Mouse (Mus musculus) layer of hippocampus, adult 18-20 months (tissue): ENCODE data around the gene Iqschfp. TPM values are rescaled to one million over a fixed set of nuclear protein-coding genes. Genes with fewer than 3 reads are reported as not detected.
A peak's percentile ranks its signal among the peaks of the same experiment; 100 is the strongest.

Experiments used
- DNase-seq, 2 experiments: peaks; one replicate each; pipeline ENCODE4 v3.0.0; 2022; ENCODE audit warnings: low spot score in 2 of 2
- total RNA-seq, 2 experiments: library from RNA; stranded (reverse); gene quantifications; 2 replicates each; pipeline ENCODE4 v1.2.3; 2021

Iqschfp gene
- total RNA-seq, 2 experiments from 2014 or later: 12.3 to 13.2 TPM

DNA sequence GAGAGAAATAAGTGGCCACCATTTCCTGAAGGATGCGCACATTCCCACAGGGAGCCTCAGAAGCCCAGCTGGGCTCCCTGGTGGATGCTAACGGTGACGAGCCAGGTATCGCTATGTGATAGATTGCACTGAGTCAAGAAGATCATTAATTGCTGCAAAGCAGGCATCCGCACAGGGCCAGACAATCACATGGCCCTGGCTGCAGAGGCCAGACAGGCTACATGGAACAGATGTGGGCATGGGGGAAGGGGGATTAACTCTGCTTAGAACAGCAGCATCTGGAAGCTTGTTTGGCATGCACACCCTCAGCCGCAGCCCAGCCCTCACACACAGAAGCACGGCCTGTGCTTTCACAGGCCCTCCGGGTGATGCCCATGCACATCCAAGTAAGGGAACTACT lies 698.4 kb downstream of the Iqschfp start:
- no peak for DNase-seq

DNA sequence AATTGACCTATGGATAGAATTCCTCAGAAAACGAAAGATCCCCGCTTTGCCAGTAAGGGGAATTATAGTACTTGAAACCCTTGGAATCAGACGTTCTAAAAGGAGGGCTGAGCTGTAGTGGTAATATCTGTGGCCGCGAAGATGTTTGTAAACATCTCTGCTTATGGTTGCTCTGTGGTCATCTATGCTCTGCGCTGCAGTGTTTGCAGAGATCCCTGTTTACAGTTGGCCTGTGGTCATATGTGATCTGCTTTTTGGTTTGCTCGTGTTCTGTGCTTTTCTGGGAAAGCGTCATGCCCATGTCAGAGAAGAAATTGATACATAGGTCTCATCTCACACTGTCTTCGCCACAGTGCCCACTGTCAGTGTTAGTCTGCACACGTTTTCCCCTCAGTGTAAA lies 700.5 kb downstream of the Iqschfp start:
- DNase-seq: no peak

DNA sequence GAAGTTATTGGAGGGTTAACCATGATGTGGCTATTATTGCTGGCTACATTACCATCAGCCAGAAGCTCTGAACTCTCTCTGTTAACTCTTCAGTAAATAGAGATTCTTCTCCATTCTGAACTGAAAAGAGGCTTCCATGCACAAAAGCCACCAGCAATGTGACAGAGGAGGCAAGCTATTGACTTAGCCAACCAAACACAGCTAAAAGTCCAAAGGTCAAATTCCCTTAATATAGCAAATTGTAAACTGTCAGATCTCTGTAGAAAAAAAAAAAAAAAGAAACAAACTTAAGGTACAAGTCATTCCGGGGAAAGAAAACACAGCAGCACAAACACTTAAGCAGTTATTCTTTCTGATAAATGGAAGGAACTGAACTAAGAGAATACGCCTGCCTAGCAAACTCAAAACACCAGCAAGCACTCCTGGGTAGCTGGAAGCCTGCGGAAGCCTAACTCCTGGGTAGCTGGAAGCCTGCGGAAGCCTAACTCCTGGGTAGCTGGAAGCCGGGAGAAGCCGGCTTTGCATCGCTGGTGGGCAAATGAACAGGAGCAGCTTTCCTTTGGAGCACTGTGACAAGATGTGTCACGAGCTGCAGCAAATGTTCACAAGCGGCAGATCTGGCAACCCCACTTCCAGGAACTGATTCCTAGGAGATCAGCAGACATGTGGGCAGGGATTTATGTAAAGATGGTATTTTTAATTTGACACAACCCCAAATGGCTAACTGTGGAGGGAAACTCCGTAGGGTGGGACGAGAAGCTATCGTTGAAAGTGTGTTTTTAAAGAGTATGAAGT lies 701.2 kb downstream of the Iqschfp start:
- peak in 1 of 2 experiments; percentile 80 for DNase-seq

DNA sequence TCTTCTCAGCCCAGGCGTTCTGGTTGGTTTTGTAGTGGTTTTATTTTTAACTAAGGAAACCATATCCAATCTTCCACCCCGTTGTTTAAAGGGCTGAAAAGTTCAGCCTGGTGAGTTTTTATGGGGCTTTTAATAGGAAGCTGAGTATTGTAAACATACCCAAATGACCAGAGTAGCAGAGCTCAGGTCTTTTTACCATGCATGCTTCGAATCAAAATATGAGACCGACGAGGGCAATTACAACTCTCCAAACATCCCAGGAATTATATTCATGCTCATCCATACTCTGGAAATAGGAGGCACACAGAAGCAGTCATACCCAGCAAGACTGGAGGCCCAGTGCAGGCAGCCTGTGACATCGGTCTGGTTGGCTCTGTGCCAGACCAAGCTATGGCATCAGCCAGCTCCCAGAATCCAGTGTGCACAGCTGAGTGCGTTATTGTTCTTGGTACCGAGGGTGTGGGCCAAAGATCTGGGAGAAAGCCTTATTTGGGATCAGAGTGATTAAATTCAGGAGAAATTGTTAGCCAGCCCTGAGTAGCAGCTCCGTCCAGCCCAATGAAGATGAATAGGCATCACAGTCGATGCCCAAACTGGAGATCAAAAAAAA lies 703.4 kb downstream of the Iqschfp start:
- DNase-seq: no peak

DNA sequence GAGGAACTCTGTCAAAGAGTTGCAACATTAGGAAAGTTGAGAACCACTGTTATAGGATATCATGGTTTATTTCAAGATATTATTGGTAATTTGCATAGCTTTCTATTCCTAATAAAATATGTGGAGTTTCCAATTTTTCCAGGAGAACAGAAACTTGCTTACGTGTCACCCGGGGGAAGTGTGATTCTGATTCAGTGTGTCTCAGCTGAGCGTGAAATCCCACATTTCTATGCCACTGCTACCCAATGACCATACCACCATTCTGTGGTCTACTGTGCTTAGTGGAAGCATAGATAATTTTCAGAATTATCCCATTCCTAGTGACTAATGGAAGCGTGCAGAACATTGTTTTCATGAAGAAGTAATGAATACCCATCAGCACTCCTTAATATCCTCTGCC lies 704.9 kb downstream of the Iqschfp start:
- no peak for DNase-seq

DNA sequence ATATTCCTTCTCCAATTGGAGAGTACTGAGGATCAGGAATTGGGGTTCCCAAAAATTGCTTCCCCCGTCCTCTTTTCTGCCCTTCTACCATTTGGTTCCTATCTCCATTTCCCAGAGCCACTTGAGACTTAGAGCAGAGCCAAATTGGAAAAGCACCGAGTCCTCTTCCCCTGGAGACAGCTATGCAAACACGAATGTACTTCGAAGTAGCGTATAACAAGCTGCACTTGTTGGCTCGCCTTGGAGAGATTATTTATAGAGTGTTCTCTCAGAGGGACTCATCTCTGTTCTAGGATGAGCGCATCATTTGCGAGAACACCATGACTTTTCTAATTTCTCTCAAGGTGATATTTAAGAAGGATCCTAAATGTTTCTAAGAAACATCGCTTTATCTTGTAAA lies 710.9 kb downstream of the Iqschfp start:
- DNase-seq: no peak

DNA sequence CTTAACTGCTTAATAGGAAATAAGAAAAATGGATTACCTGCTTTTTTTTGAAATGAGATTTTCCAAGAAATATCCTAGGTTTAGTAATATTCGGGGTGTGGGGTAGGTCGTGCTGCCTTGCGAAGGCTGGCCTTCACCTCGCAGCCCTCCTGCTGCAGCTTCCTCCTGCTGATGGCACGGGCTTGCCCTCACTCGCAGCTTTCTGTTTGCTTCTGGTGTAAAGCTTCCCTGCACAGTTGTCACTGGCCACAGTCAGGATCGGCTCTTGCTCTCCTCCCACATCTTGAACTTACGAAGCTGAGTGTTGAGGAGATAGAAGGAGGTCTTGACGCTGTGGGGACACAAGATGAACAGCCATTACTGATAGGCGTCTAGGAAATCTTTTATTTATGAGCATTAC lies 712.4 kb downstream of the Iqschfp start:
- DNase-seq: no peak

DNA sequence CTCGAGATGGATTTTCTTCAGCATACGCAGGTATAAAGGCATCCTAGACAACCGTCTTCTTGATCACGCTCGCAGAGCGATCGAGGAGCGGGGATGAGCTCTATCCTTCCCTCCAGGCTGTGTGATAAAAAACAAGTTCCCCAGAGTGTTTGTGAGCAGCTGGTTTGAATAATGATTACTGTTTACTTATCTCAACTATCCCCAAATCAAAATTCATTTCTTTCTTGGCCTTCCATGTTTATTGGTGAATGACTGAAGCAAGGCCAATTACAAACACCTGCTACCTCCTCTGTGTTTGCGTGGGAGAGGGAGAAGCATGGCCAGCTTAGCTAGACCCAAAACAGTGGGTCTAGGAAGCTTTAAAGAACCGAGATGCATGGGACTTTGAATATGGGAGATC lies 712.9 kb downstream of the Iqschfp start:
- DNase-seq: no peak

DNA sequence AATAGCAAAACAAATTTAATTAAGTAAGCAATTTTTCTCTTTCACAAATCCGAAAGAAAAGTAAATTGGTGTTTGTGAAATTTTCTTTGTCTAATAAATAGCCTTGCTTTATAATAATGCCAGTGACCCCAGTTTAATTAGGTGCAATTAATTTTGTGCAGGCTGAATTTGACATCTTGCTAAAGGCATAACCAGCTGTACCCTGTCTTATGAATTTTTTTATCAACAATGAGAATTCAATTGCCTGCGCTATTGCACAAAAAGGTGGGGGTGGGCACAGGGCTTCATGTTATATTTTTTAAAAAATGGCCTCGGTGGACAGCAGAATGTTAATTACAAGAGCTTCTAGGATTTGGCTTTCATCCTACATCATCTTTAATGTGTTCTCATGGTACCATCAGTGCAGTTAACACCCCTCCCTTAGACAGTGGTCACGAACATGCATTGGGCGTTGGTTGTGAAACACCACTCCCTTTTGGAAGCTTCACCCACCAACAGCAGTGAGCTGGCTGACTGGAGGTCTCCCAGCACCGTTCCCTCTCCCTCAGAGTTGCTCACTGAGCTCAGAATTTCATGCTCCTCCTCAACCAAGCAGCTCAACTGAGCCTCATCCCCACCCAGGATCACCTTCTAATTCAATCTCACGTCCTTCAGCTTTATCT lies 714.0 kb downstream of the Iqschfp start:
- DNase-seq: no peak

DNA sequence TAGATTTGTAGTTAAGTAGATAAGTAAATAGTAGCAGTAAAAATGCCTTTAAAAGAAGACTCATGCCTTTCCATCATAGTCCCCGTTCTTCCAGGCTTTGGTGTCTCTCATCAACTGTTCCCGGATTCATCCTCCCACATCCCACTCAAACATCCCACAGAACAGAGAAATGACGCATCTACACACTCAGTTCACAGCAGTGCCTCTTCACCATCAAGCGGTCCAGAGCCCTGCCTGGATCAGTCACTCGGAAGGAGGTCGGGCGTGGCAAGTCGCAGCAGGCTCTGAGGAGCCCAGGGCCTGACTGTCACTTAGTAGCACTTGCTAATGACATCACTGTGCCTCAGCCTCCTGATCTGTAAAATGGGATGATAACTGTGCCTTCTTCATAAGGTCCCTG lies 714.7 kb downstream of the Iqschfp start:
- DNase-seq: peak in 1 of 2 experiments; percentile 83

DNA sequence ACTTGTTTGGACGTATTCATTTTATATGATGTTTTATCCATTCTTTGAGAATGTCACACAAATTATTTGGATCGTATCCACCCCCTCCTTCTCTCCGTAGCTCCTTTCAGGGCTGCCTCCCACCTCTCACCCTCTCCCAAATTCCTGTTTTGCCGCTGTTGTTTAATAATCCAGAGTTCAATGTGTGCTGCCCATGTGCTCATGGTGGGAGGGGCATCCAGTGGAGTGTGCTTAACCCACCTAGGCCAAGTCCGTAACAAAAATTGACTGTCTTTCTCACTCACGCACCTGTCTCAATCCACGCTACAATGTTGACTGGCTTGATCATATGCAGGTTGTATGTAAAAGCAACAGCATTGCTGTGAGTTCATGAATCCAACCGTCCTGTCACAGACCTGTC lies 715.3 kb downstream of the Iqschfp start:
- no peak for DNase-seq

DNA sequence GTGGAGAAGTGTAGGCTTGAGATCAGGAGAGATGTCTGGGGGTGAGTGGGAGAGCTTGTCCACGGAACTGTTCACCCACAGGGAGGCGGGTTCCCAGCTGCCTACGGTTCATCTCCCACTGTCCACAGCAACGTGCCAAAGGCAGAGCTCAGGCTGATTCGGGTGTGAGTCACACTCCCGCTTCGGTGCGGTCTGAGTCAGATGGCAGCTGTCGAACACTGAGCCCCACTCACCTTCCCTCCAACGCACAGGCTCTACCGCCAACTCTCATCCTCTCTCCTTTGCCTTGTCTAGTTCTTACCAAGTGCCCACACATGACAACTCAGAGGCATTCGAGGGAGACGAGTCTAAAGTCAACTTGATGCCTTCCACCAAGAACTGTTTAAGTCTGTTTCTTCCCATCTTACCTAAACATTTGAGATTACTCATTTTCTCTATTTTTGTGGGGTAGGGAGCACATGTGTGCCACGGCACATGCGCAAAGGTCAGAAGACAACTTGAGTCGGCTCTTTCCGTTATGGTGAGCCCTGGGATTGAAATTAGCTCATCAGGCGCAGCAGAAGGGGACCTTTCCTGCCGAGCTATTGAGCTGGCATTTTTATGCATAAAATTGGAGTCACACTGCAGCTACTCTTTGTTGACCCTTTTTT lies 716.9 kb downstream of the Iqschfp start:
- peak; percentile 83 to 89 for DNase-seq

DNA sequence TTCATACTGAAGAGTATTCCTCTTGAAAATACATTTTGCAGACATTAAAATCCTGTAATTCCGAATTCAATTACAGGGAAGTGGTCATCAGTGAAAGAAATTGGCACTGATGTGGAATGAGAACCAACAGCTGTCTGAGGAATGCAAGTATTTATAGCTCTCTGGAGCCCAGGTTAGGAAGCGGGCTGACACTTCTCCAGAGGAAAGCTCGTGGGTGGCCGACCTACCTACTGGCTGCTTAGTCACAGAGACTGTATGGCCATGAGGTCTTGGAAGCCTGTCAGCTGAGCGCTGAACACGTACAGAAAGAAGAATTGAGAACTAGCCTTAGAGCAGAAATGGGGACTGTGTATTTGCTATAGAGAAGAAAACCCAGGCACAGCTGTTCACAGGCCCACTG lies 718.0 kb downstream of the Iqschfp start:
- DNase-seq: no peak

DNA sequence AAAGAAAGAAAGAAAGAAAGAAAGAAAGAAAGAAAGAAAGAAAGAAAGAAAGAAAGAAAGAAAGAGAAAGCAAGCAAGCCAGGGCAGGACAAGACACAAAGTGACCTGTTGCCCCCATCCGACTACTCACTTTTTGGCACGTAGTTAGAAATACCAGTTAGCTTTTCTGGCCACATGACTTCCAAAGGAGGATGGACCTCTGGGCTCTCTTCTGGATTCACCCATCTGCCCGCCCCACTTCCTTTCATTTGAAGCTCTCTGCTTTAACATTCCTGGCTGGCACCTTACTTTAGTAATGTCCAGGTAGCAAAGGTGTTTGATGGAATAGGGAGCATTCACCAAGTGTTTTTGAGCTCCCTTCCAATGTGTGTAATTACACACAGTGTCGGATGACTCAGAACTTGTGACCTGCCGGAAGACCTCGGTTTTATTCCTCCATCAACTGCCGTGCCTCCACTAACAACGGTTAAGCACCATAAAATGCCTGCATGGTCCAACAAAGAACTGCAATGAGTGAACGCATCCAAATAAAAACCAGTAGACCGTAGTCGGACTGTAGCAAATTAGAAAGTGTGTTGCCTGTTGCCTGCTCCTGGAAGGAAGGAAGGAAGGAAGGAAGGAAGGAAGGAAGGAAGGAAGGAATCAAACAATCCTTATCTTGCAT lies 718.7 kb downstream of the Iqschfp start:
- DNase-seq: no peak

DNA sequence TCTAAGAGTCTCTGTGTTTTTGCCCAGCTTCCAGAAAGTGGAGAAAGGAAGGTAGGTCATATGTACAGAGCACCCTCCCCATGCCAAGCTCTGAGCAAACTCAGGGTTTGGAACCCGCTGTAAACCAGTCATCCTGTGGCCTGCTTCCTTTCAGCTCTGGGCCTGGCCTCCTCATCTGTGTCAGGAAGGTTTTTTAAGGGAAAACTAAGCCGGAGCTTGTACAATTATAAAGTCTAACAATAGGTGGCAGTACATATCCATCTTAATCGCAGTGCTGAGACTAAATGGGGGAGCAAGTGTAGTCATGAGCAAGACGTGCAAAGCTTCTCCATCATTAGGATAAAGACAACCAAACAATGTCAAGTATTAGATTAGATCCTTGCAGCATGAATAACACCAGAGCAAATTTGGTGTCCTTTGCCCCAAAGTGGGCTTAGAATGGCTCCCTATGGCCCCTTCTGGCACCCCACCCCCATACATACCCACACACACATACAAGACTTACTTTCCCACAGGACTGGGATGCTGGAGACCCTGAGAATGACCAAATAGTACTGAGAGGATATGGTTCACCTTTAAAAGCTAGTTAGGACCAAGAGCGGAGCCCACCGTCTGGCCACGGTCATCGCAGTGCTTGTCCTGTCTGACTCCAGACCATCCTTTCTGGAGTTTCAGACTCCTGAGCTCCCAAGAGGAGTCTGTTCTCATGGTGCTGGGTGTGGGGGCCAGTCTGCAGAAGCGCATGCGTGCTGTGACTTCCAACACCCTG lies 723.2 kb downstream of the Iqschfp start:
- no peak for DNase-seq

DNA sequence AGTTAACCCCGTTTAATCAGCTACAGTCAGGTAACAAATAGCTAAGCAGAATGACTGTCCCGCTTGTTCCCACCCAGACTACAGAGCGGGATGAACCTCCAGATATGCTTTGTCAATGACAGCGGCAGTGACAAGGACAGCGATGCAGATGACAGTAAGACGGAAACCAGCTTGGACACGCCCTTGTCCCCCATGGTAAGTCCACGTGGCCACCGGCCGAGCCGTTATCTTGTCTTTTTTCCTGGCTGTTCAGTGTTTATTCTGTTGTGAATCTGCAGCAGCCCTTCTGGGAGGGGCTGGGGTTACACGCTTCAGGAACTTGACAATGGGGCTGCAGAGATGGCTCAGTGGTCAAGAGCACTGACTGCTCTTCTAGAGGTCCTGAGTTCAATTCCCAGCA lies 724.3 kb downstream of the Iqschfp start:
- no peak for DNase-seq

DNA sequence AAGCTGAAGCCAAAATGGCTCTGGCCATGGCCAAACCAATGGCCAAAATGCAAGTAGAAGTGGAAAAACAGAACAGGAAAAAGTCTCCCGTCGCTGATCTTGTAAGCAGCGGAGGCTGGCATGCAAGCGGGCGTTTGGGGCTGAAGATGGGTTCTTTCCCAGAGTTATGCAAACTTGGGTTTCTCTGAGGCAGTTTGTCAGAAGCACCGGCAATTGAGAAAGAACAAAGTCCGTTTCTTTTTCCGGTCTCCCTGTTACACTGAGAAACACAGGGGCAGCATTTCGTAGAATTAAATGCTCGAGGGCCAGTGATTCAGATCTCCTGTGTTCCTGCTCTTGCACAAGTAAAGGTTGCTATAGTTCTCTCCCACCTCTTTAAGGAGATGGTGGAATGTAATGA lies 725.7 kb downstream of the Iqschfp start:
- no peak for DNase-seq

DNA sequence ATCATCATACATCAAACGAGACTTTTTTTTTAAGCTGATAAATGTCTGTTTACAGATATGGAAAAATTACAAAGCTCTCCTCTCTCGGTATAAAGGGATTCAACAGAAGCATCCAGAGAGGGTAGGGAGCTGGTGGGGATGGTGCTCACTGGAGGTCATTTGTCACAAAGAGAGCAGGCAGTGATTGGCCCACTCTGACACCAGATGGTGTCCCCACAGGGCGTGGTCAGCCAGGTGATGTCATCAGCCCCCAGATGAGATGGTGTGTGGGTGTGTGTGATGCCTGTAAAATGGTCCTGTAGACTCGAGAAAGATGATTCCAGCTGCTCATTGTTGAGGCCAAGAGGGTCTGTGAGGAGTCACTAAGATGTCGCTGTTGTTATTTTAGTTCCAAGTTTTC lies 727.1 kb downstream of the Iqschfp start:
- DNase-seq: no peak

DNA sequence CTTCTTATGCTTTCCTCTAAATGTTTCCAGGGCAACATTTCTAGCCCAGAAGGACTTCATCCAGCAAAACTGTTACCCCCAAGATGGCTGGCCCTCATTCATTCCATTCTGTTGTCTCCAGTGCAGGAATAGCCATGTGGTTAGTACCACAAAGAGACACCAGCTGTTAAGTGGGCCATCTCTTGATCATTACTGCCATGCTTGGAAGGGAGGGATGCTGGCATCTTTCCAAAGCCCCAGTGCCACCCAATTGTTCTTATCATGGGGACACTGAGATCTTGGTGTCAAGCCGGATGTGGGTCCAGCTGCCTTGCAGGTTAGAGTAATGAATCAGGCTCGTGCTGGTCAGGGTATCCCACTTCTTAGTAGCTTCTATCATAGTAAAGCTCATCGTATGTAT lies 729.9 kb downstream of the Iqschfp start:
- no peak for DNase-seq

DNA sequence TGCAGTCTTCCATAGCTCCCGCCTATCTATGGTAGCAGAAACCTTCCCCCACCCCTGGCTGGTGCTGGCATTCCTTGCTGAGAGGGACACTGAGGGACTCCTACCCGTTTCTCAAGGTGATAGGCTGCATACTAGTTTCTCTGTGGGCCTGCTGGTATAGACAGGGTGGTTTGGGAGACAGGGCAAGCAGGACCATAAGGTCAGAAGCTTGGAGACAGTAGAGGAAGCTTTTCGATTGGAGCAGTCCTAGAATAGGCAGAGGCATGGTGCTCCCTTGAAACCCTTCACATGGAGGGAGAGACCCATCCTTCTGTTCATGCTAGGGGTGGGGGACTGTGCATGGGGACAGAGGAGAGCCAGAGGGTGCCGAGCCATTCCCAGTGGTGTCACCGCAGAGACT lies 731.0 kb downstream of the Iqschfp start:
- DNase-seq: no peak

DNA sequence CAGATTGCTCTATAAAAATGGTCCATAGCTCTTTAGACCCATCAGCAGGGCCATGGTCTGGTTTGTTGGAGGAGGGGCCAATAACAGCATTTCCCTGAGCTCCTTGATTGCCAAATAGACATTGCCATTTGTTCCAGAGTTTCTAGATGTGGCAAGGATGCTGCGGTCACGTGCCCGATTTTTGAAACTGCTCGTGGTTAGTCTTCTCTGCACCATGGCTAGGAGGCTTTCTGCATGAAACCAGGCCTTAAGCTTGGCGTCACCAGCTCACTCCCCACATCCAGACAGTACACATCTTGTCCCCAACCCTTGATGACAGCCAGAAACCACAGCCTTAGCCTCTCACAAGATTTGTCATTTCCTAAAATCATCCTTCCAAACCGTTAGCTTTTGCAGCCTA lies 732.4 kb downstream of the Iqschfp start:
- DNase-seq: no peak
